Comparison of ENCODE assay signal across 25 mouse cellular contexts in genomic region chr15:13765411-13765810, GRCm38 (mm10).
DNase-seq lines count a peak whose midpoint lies in the region; ATAC-seq and TF ChIP-seq lines count a peak whose summit lies in the region.
"Had no signal": no experiment of that assay in that cellular context is flagged by ENCODE, and none has a peak within 500 bp of the region (broad histone marks: within the 10 kb centered on the region; RNA-seq: fewer than 3 reads in every experiment).

No protein-coding gene starts in this region.

- intact Hi-C loops in left cerebral cortex, postnatal 14 days (cut with DNase I) = no loop called here
- intact Hi-C loops in left cerebral cortex, adult 2 months (cut with DNase I) = loop anchor here (10.0 kb wide), 1 partner anchor 131 kb away; no protein-coding TSS in a partner anchor

- H3K36me3 ChIP-seq in forebrain, postnatal 0 days (ENCODE audit: insufficient read depth) = no peaks in the 10 kb centered on the region
- H3K36me3 ChIP-seq in forebrain, embryonic 16.5 days (ENCODE audit: control insufficient read depth, insufficient read depth) = no peaks in the 10 kb centered on the region
- H3K36me3 ChIP-seq: forebrain, embryonic 10.5 days; heart, embryonic 12.5 days; heart, embryonic 15.5 days; hindbrain, embryonic 10.5 days; hindbrain, embryonic 13.5 days had no signal

- no peaks in the 10 kb centered on the region for H3K27me3 ChIP-seq in forebrain, postnatal 0 days (ENCODE audit: insufficient read depth, low read length)
- no peaks in the 10 kb centered on the region for H3K27me3 ChIP-seq in forebrain, embryonic 16.5 days (replicated peaks; ENCODE audit: control insufficient read depth, insufficient read depth, low read length)
- H3K27me3 ChIP-seq: forebrain, embryonic 13.5 days; heart, embryonic 12.5 days; heart, embryonic 15.5 days; hindbrain, embryonic 13.5 days had no signal

- 0 out of 2 replicates have a peak, but pooled peaks have one; percentile 34 for ATAC-seq in forebrain, postnatal 0 days
- ATAC-seq in forebrain, embryonic 16.5 days = no peak
- ATAC-seq: activated CD4-positive, CD25-positive, alpha-beta regulatory T cell, adult 4 months; forebrain, embryonic 13.5 days; hindbrain, embryonic 16.5 days had no signal

- H3K9ac ChIP-seq in forebrain, postnatal 0 days = no peak overlapping the region
- no peak overlapping the region for H3K9ac ChIP-seq in forebrain, embryonic 16.5 days (replicated peaks; ENCODE audit: low read depth, low read length)
- H3K9ac ChIP-seq: forebrain, embryonic 13.5 days; heart, embryonic 12.5 days; heart, embryonic 15.5 days; hindbrain, embryonic 13.5 days had no signal

- TF ChIP-seq CTCF in forebrain, postnatal 0 days (IDR thresholded peaks at IDR 0.05; ENCODE audit: low read depth) = no peak
- no peak for TF ChIP-seq CTCF in left cerebral cortex, adult 2 months (IDR thresholded peaks at IDR 0.05)

- 82% methylated on average over 3 of the region's 3 CpGs for WGBS in forebrain, postnatal 0 days
- WGBS in forebrain, embryonic 16.5 days = 91% methylated on average over 3 of the region's 3 CpGs

- H3K9me3 ChIP-seq in forebrain, postnatal 0 days (ENCODE audit: low read length) = no peaks in the 10 kb centered on the region
- H3K9me3 ChIP-seq in forebrain, embryonic 16.5 days (ENCODE audit: control insufficient read depth, low read length) = no peaks in the 10 kb centered on the region
- H3K9me3 ChIP-seq: forebrain, embryonic 10.5 days; forebrain, embryonic 13.5 days; heart, embryonic 12.5 days; heart, embryonic 15.5 days; hindbrain, embryonic 10.5 days; hindbrain, embryonic 13.5 days had no signal

- H3K4me3 ChIP-seq in forebrain, postnatal 0 days (ENCODE audit: low read depth, low read length) = no peak overlapping the region
- no peak overlapping the region for H3K4me3 ChIP-seq in forebrain, embryonic 16.5 days (replicated peaks; ENCODE audit: low read length)
- H3K4me3 ChIP-seq in left cerebral cortex, adult 2 months = no peak overlapping the region
- H3K4me3 ChIP-seq: forebrain, embryonic 10.5 days; forebrain, embryonic 13.5 days; heart, embryonic 12.5 days; heart, embryonic 15.5 days; hindbrain, embryonic 10.5 days; hindbrain, embryonic 13.5 days had no signal

- peak; percentile 3 for DNase-seq in forebrain, postnatal 0 days
- DNase-seq in frontal cortex, postnatal 36 days (ENCODE audit: low spot score in 2 of 2) = peak; percentile 4 to 54
- DNase-seq in frontal cortex, postnatal 25 days (ENCODE audit: low spot score in 2 of 2) = no peak
- DNase-seq in left cerebral cortex, postnatal 14 days (ENCODE audit: low spot score in 2 of 2) = peak; percentile 2 to 19
- DNase-seq in left cerebral cortex, adult 2 months (ENCODE audit: extremely low spot score in 1 of 2, low spot score in 2 of 2) = no peak
- DNase-seq in right cerebral cortex, adult 2 months (ENCODE audit: low spot score in 2 of 2) = peak; percentile 2 to 6
- DNase-seq in right cerebral cortex, postnatal 25 days = no peak
- DNase-seq: adrenal gland, adult 8-10 months; adrenal gland, postnatal 25 days; cerebellum, adult 18-20 months; cerebellum, adult 9-10 months; cerebellum, postnatal 14 days; gastrocnemius, postnatal 25 days; heart, adult 18-20 months; heart, postnatal 10 days; heart, postnatal 36 days had no signal

- no peaks in the 10 kb centered on the region for H3K4me1 ChIP-seq in forebrain, postnatal 0 days (ENCODE audit: insufficient read depth)
- no peaks in the 10 kb centered on the region for H3K4me1 ChIP-seq in forebrain, embryonic 16.5 days (replicated peaks; ENCODE audit: control insufficient read depth, insufficient read depth, low read length)
- H3K4me1 ChIP-seq: forebrain, embryonic 10.5 days; forebrain, embryonic 13.5 days; heart, embryonic 12.5 days; heart, embryonic 15.5 days; hindbrain, embryonic 10.5 days; hindbrain, embryonic 13.5 days had no signal

- no peak overlapping the region for H3K4me2 ChIP-seq in forebrain, postnatal 0 days (ENCODE audit: low read depth)
- no peak overlapping the region for H3K4me2 ChIP-seq in forebrain, embryonic 16.5 days (ENCODE audit: low read length)
- H3K4me2 ChIP-seq: forebrain, embryonic 13.5 days; heart, embryonic 12.5 days; heart, embryonic 15.5 days; hindbrain, embryonic 13.5 days had no signal

- H3K27ac ChIP-seq in forebrain, postnatal 0 days (ENCODE audit: low read depth, low read length) = no peak overlapping the region
- H3K27ac ChIP-seq in forebrain, embryonic 16.5 days (ENCODE audit: low read length) = no peak overlapping the region
- no peak overlapping the region; the same call in 1 of the 2 replicates for H3K27ac ChIP-seq in left cerebral cortex, adult 2 months
- H3K27ac ChIP-seq: forebrain, embryonic 10.5 days; forebrain, embryonic 13.5 days; heart, embryonic 15.5 days; hindbrain, embryonic 10.5 days; hindbrain, embryonic 13.5 days had no signal

Comparison
In these comparisons a context has a peak if more than half of its experiments do, and no peak if none do; other contexts are left out.
1. DNase-seq: peak in forebrain, postnatal 0 days (single experiment), frontal cortex, postnatal 36 days (2 of 2), left cerebral cortex, postnatal 14 days (2 of 2) and right cerebral cortex, adult 2 months (2 of 2); none in frontal cortex, postnatal 25 days (0 of 2), left cerebral cortex, adult 2 months (0 of 2) and right cerebral cortex, postnatal 25 days (single experiment).